Mouse (Mus musculus) myocyte (in vitro differentiated cells): ENCODE measurements around the gene Phkb. TPM values are rescaled to one million over a fixed set of nuclear protein-coding genes. Genes with fewer than 3 reads are reported as not detected.

Experiments
- H3K27me3 ChIP-seq: one replicate; pipeline ENCODE4 v1.6.1; 2011; ENCODE audit not compliant: control insufficient read depth, insufficient read depth, insufficient read length
- H3K36me3 ChIP-seq: one replicate; pipeline ENCODE4 v1.6.1; 2011; ENCODE audit not compliant: control insufficient read depth, insufficient read depth
- H3K4me2 ChIP-seq: one replicate; pipeline ENCODE4 v1.6.1; 2011; ENCODE audit warnings: low read depth, control low read depth
- H3K4me3 ChIP-seq: one replicate; pipeline ENCODE4 v1.5.1; 2011; ENCODE audit warnings: mild to moderate bottlenecking, control low read depth, moderate library complexity
- H3K79me2 ChIP-seq: one replicate; pipeline ENCODE4 v1.6.1; 2011; ENCODE audit not compliant: control insufficient read depth, insufficient read depth
- H3ac ChIP-seq: one replicate; pipeline ENCODE4 v1.6.1; 2011; ENCODE audit not compliant: control insufficient read depth, insufficient read length
- CEBPB ChIP-seq: IDR thresholded peaks from 2 replicates; pipeline ENCODE4 v1.6.1; 2011; ENCODE audit warnings: mild to moderate bottlenecking, moderate library complexity; ENCODE audit not compliant: poor library complexity, insufficient read depth, severe bottlenecking
- E2F4 ChIP-seq: IDR thresholded peaks from one replicate; pipeline ENCODE4 v1.6.1; 2011; ENCODE audit warnings: mild to moderate bottlenecking, control low read depth, moderate library complexity; ENCODE audit not compliant: insufficient read depth
- MAX ChIP-seq: IDR thresholded peaks from one replicate; pipeline ENCODE4 v1.6.1; 2011; ENCODE audit warnings: low read depth, mild to moderate bottlenecking, control low read depth
- MYOD1 ChIP-seq, 3 experiments: IDR thresholded peaks; one replicate each; pipeline ENCODE4 v1.6.1; 2011; ENCODE audit warnings: control low read depth in 2 of 3, low read depth in 2 of 3, mild to moderate bottlenecking in 2 of 3, moderate library complexity in 1 of 3; ENCODE audit not compliant: insufficient read length in 2 of 3, control insufficient read depth in 1 of 3
- MYOG ChIP-seq, 3 experiments: IDR thresholded peaks; one replicate each; pipeline ENCODE4 v1.6.1; 2011; ENCODE audit warnings: control low read depth in 2 of 3, low read depth in 2 of 3, mild to moderate bottlenecking in 2 of 3; ENCODE audit not compliant: insufficient read length in 2 of 3, control insufficient read depth in 1 of 3, insufficient read depth in 1 of 3
- POLR2A ChIP-seq: IDR thresholded peaks from one replicate; pipeline ENCODE4 v1.6.1; 2011; ENCODE audit warnings: low read depth, mild to moderate bottlenecking, control low read depth, moderate library complexity; ENCODE audit not compliant: insufficient read length
- POLR2AphosphoS2 ChIP-seq: IDR thresholded peaks from one replicate; pipeline ENCODE4 v1.6.1; 2011; ENCODE audit warnings: low read depth, control low read depth; ENCODE audit not compliant: insufficient read length
- REST ChIP-seq: IDR thresholded peaks from one replicate; pipeline ENCODE4 v1.6.1; 2011; ENCODE audit warnings: mild to moderate bottlenecking, control low read depth, moderate library complexity; ENCODE audit not compliant: insufficient read depth, insufficient read length
- SRF ChIP-seq: IDR thresholded peaks from one replicate; pipeline ENCODE4 v1.6.1; 2011; ENCODE audit warnings: low read depth; ENCODE audit not compliant: control insufficient read depth, insufficient read length
- TCF12 ChIP-seq: IDR thresholded peaks from one replicate; pipeline ENCODE4 v1.6.1; 2011; ENCODE audit warnings: mild to moderate bottlenecking, control low read depth; ENCODE audit not compliant: poor library complexity, insufficient read depth, severe bottlenecking
- TCF3 ChIP-seq: IDR thresholded peaks from one replicate; pipeline ENCODE4 v1.6.1; 2011; ENCODE audit warnings: low read depth, control low read depth; ENCODE audit not compliant: insufficient read length
- USF1 ChIP-seq: IDR thresholded peaks from one replicate; pipeline ENCODE4 v1.6.1; 2011; ENCODE audit warnings: low read depth, mild to moderate bottlenecking, control low read depth, moderate library complexity
- polyA plus RNA-seq: library from polyadenylated mRNA; unstranded; fragments of >200 nt; fragmentation: generic; extraction: Trizol; gene quantifications from one replicate; pipeline ENCODE4 v1.2.1, GENCODE M21; 2012; ENCODE audit warnings: missing spikeins

Phkb gene
- polyA plus RNA-seq, 1 experiment: 22.0 TPM

GRCm38 (mm10) chr8:85992911-85993310, 152.2 kb downstream of the Phkb start:
- H3ac ChIP-seq: no peak overlapping the region
- no peaks in the 10 kb centered on the region for H3K36me3 ChIP-seq
- TF ChIP-seq CEBPB (no peak), MYOD1 (IDR thresholded peaks at IDR 0.05; ENCODE audit: control insufficient read depth in 1 of 3, insufficient read length in 2 of 3, low read depth in 2 of 3) (no peak), REST (no peak), TCF3 (no peak), MAX (no peak), USF1 (no peak), E2F4 (no peak), POLR2AphosphoS2 (no peak), POLR2A (no peak), TCF12 (no peak), SRF (no peak), MYOG (IDR thresholded peaks at IDR 0.05; ENCODE audit: control insufficient read depth in 1 of 3, insufficient read depth in 1 of 3, insufficient read length in 2 of 3, low read depth in 2 of 3) (no peak)
- no peaks in the 10 kb centered on the region for H3K27me3 ChIP-seq
- no peak overlapping the region for H3K4me2 ChIP-seq
- H3K79me2 ChIP-seq: no peaks in the 10 kb centered on the region
- H3K4me3 ChIP-seq: no peak overlapping the region

GRCm38 (mm10) chr8:85993661-85994060, 152.9 kb downstream of the Phkb start:
- Histone ChIP-seq H3ac (no peak overlapping the region), H3K4me2 (no peak overlapping the region), H3K36me3 (no peaks in the 10 kb centered on the region), H3K79me2 (no peaks in the 10 kb centered on the region), H3K27me3 (no peaks in the 10 kb centered on the region), H3K4me3 (no peak overlapping the region)
- TF ChIP-seq TCF12: no peak

DNA sequence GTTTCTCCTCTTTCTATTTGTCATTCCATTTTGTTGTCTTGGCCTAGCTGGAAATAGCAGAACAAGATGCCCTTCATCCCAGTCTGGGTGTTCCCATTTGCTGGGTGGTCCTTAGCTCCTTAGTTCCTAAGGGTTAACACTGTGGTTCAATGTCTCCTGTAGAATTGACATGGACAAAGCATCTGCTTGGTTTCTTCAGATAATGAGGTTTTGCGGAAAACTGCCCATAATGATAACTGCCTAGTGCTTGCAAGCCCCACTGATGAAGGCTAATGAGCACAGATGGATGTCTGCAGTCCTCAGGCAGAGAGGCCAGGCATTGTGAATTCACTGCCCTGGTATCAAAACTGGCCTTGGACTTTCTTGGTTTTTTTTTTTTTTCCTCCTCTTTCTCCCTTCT, 155.2 kb downstream of the Phkb start:
- Histone ChIP-seq H3K4me3 (no peak overlapping the region), H3K4me2 (no peak overlapping the region), H3K79me2 (no peaks in the 10 kb centered on the region), H3K27me3 (no peaks in the 10 kb centered on the region), H3ac (no peak overlapping the region), H3K36me3 (no peaks in the 10 kb centered on the region)
- no peak for TF ChIP-seq TCF12

GRCm38 (mm10) chr8:86006485-86006884, 165.7 kb downstream of the Phkb start:
- no peaks in the 10 kb centered on the region for H3K27me3 ChIP-seq
- H3K36me3 ChIP-seq: no peaks in the 10 kb centered on the region
- no peaks in the 10 kb centered on the region for H3K79me2 ChIP-seq
- H3K4me2 ChIP-seq: no peak overlapping the region
- H3ac ChIP-seq: no peak overlapping the region
- H3K4me3 ChIP-seq: no peak overlapping the region
- TF ChIP-seq SRF (no peak), CEBPB (peak; percentile 60; the same call in 1 of the 2 replicates)

- Histone ChIP-seq H3K27me3 (no peaks in the 10 kb centered on the region), H3K4me3 (no peak overlapping the region), H3K4me2 (no peak overlapping the region), H3K79me2 (no peaks in the 10 kb centered on the region), H3ac (no peak overlapping the region), H3K36me3 (peaks cover 7% of the 10 kb centered on the region)
- no peak for TF ChIP-seq MAX
- TF ChIP-seq TCF12: no peak
- TF ChIP-seq POLR2AphosphoS2: no peak
- TF ChIP-seq TCF3: no peak
- TF ChIP-seq E2F4: no peak
- TF ChIP-seq SRF: no peak
- no peak for TF ChIP-seq CEBPB
- no peak for TF ChIP-seq USF1
- TF ChIP-seq POLR2A: no peak
- no peak for TF ChIP-seq MYOD1 (IDR thresholded peaks at IDR 0.05; ENCODE audit: control insufficient read depth in 1 of 3, insufficient read length in 2 of 3, low read depth in 2 of 3)
- no peak for TF ChIP-seq MYOG (IDR thresholded peaks at IDR 0.05; ENCODE audit: control insufficient read depth in 1 of 3, insufficient read depth in 1 of 3, insufficient read length in 2 of 3, low read depth in 2 of 3)
- no peak for TF ChIP-seq REST
Observed at GRCm38 (mm10) chr8:86016806-86017205, 176.0 kb downstream of the Phkb start.

GRCm38 (mm10) chr8:86028646-86029312, 188.0 kb downstream of the Phkb start:
- TF ChIP-seq REST: no peak
- no peak for TF ChIP-seq SRF
- TF ChIP-seq POLR2A: no peak
- Histone ChIP-seq H3K79me2 (no peaks in the 10 kb centered on the region), H3K36me3 (peaks cover 6% of the 10 kb centered on the region), H3K27me3 (no peaks in the 10 kb centered on the region), H3ac (no peak overlapping the region), H3K4me3 (no peak overlapping the region), H3K4me2 (no peak overlapping the region)
